Mouse (Mus musculus): ENCODE measurements at regions not wholly inside any gene's neighbourhood (a gene's known extent, or its start where the extent isn't known, plus 50 kb on each side); places are given as distances from the start of the nearest gene placed in this dataset.

GRCm38 (mm10) chr9:98726638-98727037 lies 115.7 kb upstream of the Prr23a1 start:
- no peaks in the 10 kb centered on the region for H3K36me3 ChIP-seq (ENCODE audit: control insufficient read depth, insufficient read depth, low read length)
- no peaks in the 10 kb centered on the region for H3K27me3 ChIP-seq (ENCODE audit: control insufficient read depth, insufficient read depth, low read length)
- no peak overlapping the region for H3K27ac ChIP-seq (ENCODE audit: control insufficient read depth, insufficient read depth, low read depth, low read length)
- TF ChIP-seq CTCF (IDR thresholded peaks at IDR 0.05; ENCODE audit: control insufficient read depth, insufficient read depth, insufficient replicate concordance, low read depth, low read length) = no peak
- no peak for TF ChIP-seq POLR2A (IDR thresholded peaks at IDR 0.05; ENCODE audit: control insufficient read depth, low read depth, low read length)
- no peaks in the 10 kb centered on the region for H3K4me1 ChIP-seq (ENCODE audit: control insufficient read depth, insufficient read depth, low read length)
- H3K4me3 ChIP-seq (ENCODE audit: control insufficient read depth, low read depth, low read length) = no peak overlapping the region

DNA sequence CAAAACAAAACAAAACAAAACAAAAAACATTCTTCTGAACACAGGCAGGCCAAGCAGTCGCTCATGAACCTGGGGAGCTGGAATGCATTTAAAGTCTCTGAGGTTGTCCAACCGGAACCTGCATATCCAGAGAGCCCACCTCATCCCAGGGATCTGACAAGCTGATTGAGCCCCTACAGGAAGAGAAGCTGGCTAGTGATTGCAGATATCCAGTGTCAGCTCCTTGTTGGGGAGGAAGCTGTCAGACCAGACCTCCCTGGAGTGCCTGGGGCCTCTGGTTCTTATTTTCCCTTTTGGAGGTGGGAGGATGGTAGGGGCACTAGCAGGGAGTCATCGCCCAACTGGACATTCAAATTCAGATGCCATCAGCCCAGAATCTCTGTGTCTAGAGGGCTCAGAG lies 119.4 kb upstream of the Prr23a1 start:
- Histone ChIP-seq H3K36me3 (ENCODE audit: control insufficient read depth, insufficient read depth, low read length) (no peaks in the 10 kb centered on the region), H3K4me1 (ENCODE audit: control insufficient read depth, insufficient read depth, low read length) (no peaks in the 10 kb centered on the region), H3K27ac (ENCODE audit: control insufficient read depth, insufficient read depth, low read depth, low read length) (no peak overlapping the region), H3K27me3 (ENCODE audit: control insufficient read depth, insufficient read depth, low read length) (no peaks in the 10 kb centered on the region), H3K4me3 (ENCODE audit: control insufficient read depth, low read depth, low read length) (no peak overlapping the region)
- TF ChIP-seq CTCF (IDR thresholded peaks at IDR 0.05; ENCODE audit: control insufficient read depth, insufficient read depth, insufficient replicate concordance, low read depth, low read length) (no peak), POLR2A (IDR thresholded peaks at IDR 0.05; ENCODE audit: control insufficient read depth, low read depth, low read length) (no peak)

GRCm38 (mm10) chr9:98721381-98721780 lies 119.9 kb upstream of the Mrps22 start:
- H3K4me3 ChIP-seq (ENCODE audit: control insufficient read depth, low read depth, low read length) = no peak overlapping the region
- H3K4me1 ChIP-seq (ENCODE audit: control insufficient read depth, insufficient read depth, low read length) = no peaks in the 10 kb centered on the region
- TF ChIP-seq CTCF (IDR thresholded peaks at IDR 0.05; ENCODE audit: control insufficient read depth, insufficient read depth, insufficient replicate concordance, low read depth, low read length) = no peak
- TF ChIP-seq POLR2A (IDR thresholded peaks at IDR 0.05; ENCODE audit: control insufficient read depth, low read depth, low read length) = no peak
- no peaks in the 10 kb centered on the region for H3K27me3 ChIP-seq (ENCODE audit: control insufficient read depth, insufficient read depth, low read length)
- no peak overlapping the region for H3K27ac ChIP-seq (ENCODE audit: control insufficient read depth, insufficient read depth, low read depth, low read length)
- no peaks in the 10 kb centered on the region for H3K36me3 ChIP-seq (ENCODE audit: control insufficient read depth, insufficient read depth, low read length)

GRCm38 (mm10) chr9:98717701-98718270 lies 116.3 kb upstream of the Mrps22 start:
- no peak for TF ChIP-seq CTCF (IDR thresholded peaks at IDR 0.05; ENCODE audit: control insufficient read depth, insufficient read depth, insufficient replicate concordance, low read depth, low read length)
- no peak for TF ChIP-seq POLR2A (IDR thresholded peaks at IDR 0.05; ENCODE audit: control insufficient read depth, low read depth, low read length)
- H3K27me3 ChIP-seq (ENCODE audit: control insufficient read depth, insufficient read depth, low read length) = no peaks in the 10 kb centered on the region
- H3K4me3 ChIP-seq (ENCODE audit: control insufficient read depth, low read depth, low read length) = no peak overlapping the region
- H3K4me1 ChIP-seq (ENCODE audit: control insufficient read depth, insufficient read depth, low read length) = no peaks in the 10 kb centered on the region
- no peak overlapping the region for H3K27ac ChIP-seq (ENCODE audit: control insufficient read depth, insufficient read depth, low read depth, low read length)
- H3K36me3 ChIP-seq (ENCODE audit: control insufficient read depth, insufficient read depth, low read length) = no peaks in the 10 kb centered on the region

- no peaks in the 10 kb centered on the region for H3K27me3 ChIP-seq (ENCODE audit: control insufficient read depth, insufficient read depth, low read length)
- no peak overlapping the region for H3K4me3 ChIP-seq (ENCODE audit: control insufficient read depth, low read depth, low read length)
- no peaks in the 10 kb centered on the region for H3K36me3 ChIP-seq (ENCODE audit: control insufficient read depth, insufficient read depth, low read length)
- H3K4me1 ChIP-seq (ENCODE audit: control insufficient read depth, insufficient read depth, low read length) = no peaks in the 10 kb centered on the region
- no peak overlapping the region for H3K27ac ChIP-seq (ENCODE audit: control insufficient read depth, insufficient read depth, low read depth, low read length)
- TF ChIP-seq POLR2A (IDR thresholded peaks at IDR 0.05; ENCODE audit: control insufficient read depth, low read depth, low read length) (no peak), CTCF (IDR thresholded peaks at IDR 0.05; ENCODE audit: control insufficient read depth, insufficient read depth, insufficient replicate concordance, low read depth, low read length) (no peak)
Measured at GRCm38 (mm10) chr9:98714661-98715060, 113.2 kb upstream of the Mrps22 start.

- Histone ChIP-seq H3K36me3 (ENCODE audit: control insufficient read depth, insufficient read depth, low read length) (no peaks in the 10 kb centered on the region), H3K27me3 (ENCODE audit: control insufficient read depth, insufficient read depth, low read length) (no peaks in the 10 kb centered on the region), H3K4me3 (ENCODE audit: control insufficient read depth, low read depth, low read length) (no peak overlapping the region), H3K27ac (ENCODE audit: control insufficient read depth, insufficient read depth, low read depth, low read length) (no peak overlapping the region), H3K4me1 (ENCODE audit: control insufficient read depth, insufficient read depth, low read length) (no peaks in the 10 kb centered on the region)
- no peak for TF ChIP-seq POLR2A (IDR thresholded peaks at IDR 0.05; ENCODE audit: control insufficient read depth, low read depth, low read length)
- TF ChIP-seq CTCF (IDR thresholded peaks at IDR 0.05; ENCODE audit: control insufficient read depth, insufficient read depth, insufficient replicate concordance, low read depth, low read length) = no peak
Measured at GRCm38 (mm10) chr9:98712826-98713225, 111.4 kb upstream of the Mrps22 start.

DNA sequence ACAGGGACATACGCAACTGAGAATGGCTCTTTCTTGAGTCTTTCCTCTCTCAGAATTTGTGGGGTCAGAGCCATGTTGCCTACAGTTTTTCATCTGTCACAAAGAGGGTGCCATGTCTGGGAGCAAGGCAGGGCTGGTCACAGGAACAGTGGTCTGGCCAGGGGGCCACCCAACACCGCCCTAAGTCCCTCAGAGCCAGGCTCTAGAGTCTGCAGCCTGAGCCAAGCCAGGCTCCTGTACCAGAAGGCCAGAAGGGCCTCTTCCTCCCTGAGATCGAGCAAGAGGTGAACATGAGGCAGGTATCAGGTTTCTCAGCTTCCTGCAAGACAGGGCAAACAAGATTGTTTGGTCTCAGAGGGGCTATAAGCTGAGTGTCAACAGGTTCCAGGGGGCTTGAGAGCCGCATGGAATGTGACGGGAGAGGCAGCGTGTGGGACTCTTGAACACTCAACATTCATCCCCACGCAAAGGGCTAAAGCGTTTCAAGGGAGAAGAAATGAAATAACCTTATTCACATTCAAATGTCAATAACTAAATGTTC lies 110.6 kb upstream of the Mrps22 start:
- no peak overlapping the region for H3K4me3 ChIP-seq (ENCODE audit: control insufficient read depth, low read depth, low read length)
- no peaks in the 10 kb centered on the region for H3K36me3 ChIP-seq (ENCODE audit: control insufficient read depth, insufficient read depth, low read length)
- TF ChIP-seq CTCF (IDR thresholded peaks at IDR 0.05; ENCODE audit: control insufficient read depth, insufficient read depth, insufficient replicate concordance, low read depth, low read length) = no peak
- TF ChIP-seq POLR2A (IDR thresholded peaks at IDR 0.05; ENCODE audit: control insufficient read depth, low read depth, low read length) = no peak
- H3K27ac ChIP-seq (ENCODE audit: control insufficient read depth, insufficient read depth, low read depth, low read length) = no peak overlapping the region
- H3K27me3 ChIP-seq (ENCODE audit: control insufficient read depth, insufficient read depth, low read length) = no peaks in the 10 kb centered on the region
- H3K4me1 ChIP-seq (ENCODE audit: control insufficient read depth, insufficient read depth, low read length) = no peaks in the 10 kb centered on the region
